Mouse (Mus musculus) hindbrain, embryonic 11.5 days (tissue): ENCODE results near the gene Lhx6. TPM values are rescaled to one million over a fixed set of nuclear protein-coding genes. Genes with fewer than 3 reads are reported as not detected.

Experiments used
- ATAC-seq: fragments of 200-750 bp; cut with Nextera tagmentation; 2 replicates; pipeline ENCODE4 v1.8.0; 2017; ENCODE audit warnings: mild to moderate bottlenecking, moderate TSS enrichment, moderate library complexity; ENCODE audit not compliant: low FRiP score
- DNase-seq: peaks from one replicate; pipeline ENCODE4 v3.0.0-alpha.2; 2015; ENCODE audit warnings: low spot score
- H3K27ac ChIP-seq: fragments of 300-500 bp; sonication (generic); 2 replicates; pipeline ENCODE4 v1.5.1; 2014; ENCODE audit warnings: mild to moderate bottlenecking, low read depth, low read length
- H3K27me3 ChIP-seq: fragments of 300-500 bp; sonication (generic); 2 replicates; pipeline ENCODE4 v1.6.1; 2014; ENCODE audit warnings: mild to moderate bottlenecking, low read length, moderate library complexity, mixed read lengths; ENCODE audit not compliant: control insufficient read depth, insufficient read depth
- H3K36me3 ChIP-seq: fragments of 300-500 bp; sonication (generic); 2 replicates; pipeline ENCODE4 v1.6.1; 2014; ENCODE audit warnings: mild to moderate bottlenecking, low read length, moderate library complexity, mixed read lengths; ENCODE audit not compliant: control insufficient read depth, insufficient read depth
- H3K4me1 ChIP-seq: fragments of 300-500 bp; sonication (generic); replicated peaks from 2 replicates; pipeline ENCODE4 v1.6.1; 2014; ENCODE audit warnings: low read length, mixed read lengths; ENCODE audit not compliant: control insufficient read depth, insufficient read depth
- H3K4me2 ChIP-seq: fragments of 300-500 bp; sonication (generic); replicated peaks from 2 replicates; pipeline ENCODE4 v1.6.1; 2014; ENCODE audit warnings: mild to moderate bottlenecking, low read depth, low read length
- H3K4me3 ChIP-seq: fragments of 300-500 bp; sonication (generic); 2 replicates; pipeline ENCODE4 v1.5.1; 2014; ENCODE audit warnings: low read depth, low read length
- H3K9ac ChIP-seq: fragments of 300-500 bp; sonication (generic); 2 replicates; pipeline ENCODE4 v1.6.1; 2014; ENCODE audit warnings: low read depth, low read length
- H3K9me3 ChIP-seq: fragments of 300-500 bp; sonication (generic); 2 replicates; pipeline ENCODE4 v1.6.1; 2016; ENCODE audit warnings: low read length; ENCODE audit not compliant: control insufficient read depth
- WGBS: fragments of 180-500 bp; shearing (Covaris S2); extraction: QIAGEN DNeasy Blood & Tissue Kit; methylation state at CpG from one replicate; pipeline ENCODE4 v1.1.7; 2014; 5-methylcytosine and 5-hydroxymethylcytosine counted together
- polyA plus RNA-seq: library from polyadenylated mRNA; unstranded; fragments of >200 nt; fragmentation: Nextera tagmentation; extraction: Ambion mirVana; gene quantifications from 2 replicates; pipeline ENCODE4 v1.2.1, GENCODE M21; 2014

The Lhx6 gene
- polyA plus RNA-seq, 1 experiment from 2014 or later = 1.3 TPM

DNA sequence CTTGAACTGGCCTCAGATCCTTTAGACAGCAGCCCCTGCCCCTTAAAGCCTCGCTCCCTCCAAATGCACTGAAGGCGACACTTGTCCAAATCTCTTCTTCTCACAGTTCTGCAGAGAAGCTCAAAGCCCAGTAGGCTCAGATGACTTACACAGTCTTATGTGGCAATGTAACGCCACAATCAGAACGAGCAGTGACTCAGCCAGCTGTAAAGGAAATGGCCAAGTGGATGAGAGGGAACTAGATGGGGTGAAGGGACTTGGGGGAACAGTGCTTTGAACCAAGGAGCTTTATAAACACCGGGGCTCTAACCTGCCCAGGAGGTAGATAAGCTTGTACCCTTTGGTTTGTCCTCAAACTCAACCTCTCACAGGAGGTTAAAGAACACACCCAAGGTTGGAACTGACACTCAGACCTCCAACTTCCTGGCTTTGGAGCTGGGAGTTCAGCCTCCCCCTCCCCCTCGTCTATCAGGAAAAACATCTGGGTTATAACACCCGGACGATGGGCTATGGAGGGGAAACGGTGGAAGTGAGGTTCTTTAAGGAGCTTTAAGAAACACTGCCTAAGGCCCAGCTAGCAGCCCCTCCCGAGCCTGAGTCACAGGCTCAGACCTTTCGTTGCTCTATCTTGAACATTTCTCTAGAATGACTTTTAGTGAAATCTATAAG, 69.7 kb downstream of the Lhx6 start:
- Histone ChIP-seq H3K9me3 (no peaks in the 10 kb centered on the region), H3K27me3 (no peaks in the 10 kb centered on the region), H3K4me2 (no peak overlapping the region), H3K9ac (no peak overlapping the region), H3K36me3 (no peaks in the 10 kb centered on the region), H3K27ac (no peak overlapping the region), H3K4me3 (no peak overlapping the region), H3K4me1 (no peaks in the 10 kb centered on the region)
- ATAC-seq = no peak
- DNase-seq = no peak
- 77% methylated on average over 11 of the region's 11 CpGs for WGBS

DNA sequence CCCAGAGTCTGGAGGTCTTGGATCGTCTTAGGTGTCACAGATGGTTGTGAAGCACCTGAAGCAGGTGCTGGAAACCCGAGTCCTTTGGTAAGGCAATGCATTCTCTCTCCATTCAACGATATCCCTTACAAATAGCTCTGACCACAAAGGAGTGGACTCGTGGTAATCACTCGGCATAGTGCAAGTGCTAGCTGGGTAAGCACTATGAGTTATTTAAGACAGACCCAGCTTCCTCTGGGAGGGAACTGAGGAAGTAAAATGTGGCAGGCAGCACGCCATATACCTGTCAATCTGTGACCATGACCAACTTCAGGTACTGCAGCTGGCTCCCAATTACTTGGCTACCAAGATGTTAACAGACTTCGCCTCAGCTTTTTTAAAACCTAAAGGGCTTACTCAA, 70.3 kb downstream of the Lhx6 start:
- ATAC-seq = no peak
- H3K9ac ChIP-seq = no peak overlapping the region
- WGBS = 87% methylated on average over 7 of the region's 7 CpGs

DNA sequence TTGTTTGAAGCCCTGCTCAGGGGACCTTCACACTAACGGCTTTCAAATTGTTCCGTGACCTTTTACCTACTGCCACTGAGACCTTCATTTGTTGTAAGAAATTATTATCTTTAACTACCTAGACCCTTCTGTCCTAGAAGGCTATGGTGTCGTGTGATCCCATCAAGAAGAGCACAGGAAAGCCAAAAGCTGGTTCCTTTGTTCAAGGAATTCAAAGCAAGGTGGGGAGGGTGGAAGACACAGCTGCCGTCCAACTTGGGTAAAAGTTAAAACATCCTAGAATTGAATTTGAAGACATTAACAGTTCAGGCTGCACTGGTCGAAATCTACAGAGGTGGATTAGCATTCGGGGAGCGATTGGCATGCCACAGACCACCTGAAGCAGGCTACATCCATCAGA, 71.2 kb downstream of the Lhx6 start:
- no peaks in the 10 kb centered on the region for H3K36me3 ChIP-seq
- whole genome bisulfite sequencing = 79% methylated on average over 7 of the region's 7 CpGs
- H3K9me3 ChIP-seq = no peaks in the 10 kb centered on the region
- H3K27ac ChIP-seq = no peak overlapping the region
- no peak overlapping the region for H3K9ac ChIP-seq
- H3K4me2 ChIP-seq = no peak overlapping the region
- no peaks in the 10 kb centered on the region for H3K4me1 ChIP-seq
- H3K27me3 ChIP-seq = no peaks in the 10 kb centered on the region
- ATAC-seq = no peak
- no peak for DNase-seq
- no peak overlapping the region for H3K4me3 ChIP-seq

More for the DNA sequence above, 70.3 kb downstream of the Lhx6 start:
- Histone ChIP-seq H3K27me3 (no peaks in the 10 kb centered on the region), H3K4me2 (no peak overlapping the region), H3K36me3 (no peaks in the 10 kb centered on the region), H3K4me1 (no peaks in the 10 kb centered on the region), H3K27ac (no peak overlapping the region), H3K9me3 (no peaks in the 10 kb centered on the region), H3K4me3 (no peak overlapping the region)
- DNase-seq = no peak

DNA sequence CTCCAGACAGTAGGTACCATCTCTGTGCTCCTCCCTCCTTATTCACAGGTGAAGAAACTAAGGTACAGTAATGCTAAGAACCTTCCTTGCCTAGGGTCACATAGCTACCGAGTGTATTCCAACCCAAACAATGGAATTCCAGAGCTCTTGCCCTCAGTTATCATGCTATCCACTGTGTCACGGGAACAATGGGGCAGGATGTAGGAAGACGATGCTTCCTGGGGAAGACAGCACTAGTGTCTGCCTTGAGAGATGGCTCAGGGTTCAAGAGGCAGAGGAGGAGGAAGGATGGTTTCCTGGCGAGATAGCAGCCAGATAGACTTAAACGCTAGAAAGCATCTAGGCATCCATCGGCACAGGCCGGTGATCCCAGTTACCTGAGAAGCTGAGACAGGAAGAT, 72.3 kb downstream of the Lhx6 start:
- Histone ChIP-seq H3K9ac (no peak overlapping the region), H3K4me2 (no peak overlapping the region), H3K36me3 (no peaks in the 10 kb centered on the region), H3K4me1 (no peaks in the 10 kb centered on the region), H3K27me3 (no peaks in the 10 kb centered on the region), H3K9me3 (no peaks in the 10 kb centered on the region), H3K27ac (no peak overlapping the region), H3K4me3 (no peak overlapping the region)
- no peak for DNase-seq
- 79% methylated on average over 7 of the region's 7 CpGs for WGBS
- ATAC-seq = no peak

Other genes with a start within 250 kb of the Lhx6 start
- gene Ttll11, start 125.5 kb downstream of the Lhx6 start, polyA plus RNA-seq = 1.3 and 1.9 TPM in 2 replicates
- 196 and 198 TPM in 2 replicates for gene Ndufa8, start 56.0 kb downstream of the Lhx6 start, polyA plus RNA-seq
- 3.6 and 4.0 TPM in 2 replicates for gene Morn5, start 56.0 kb downstream of the Lhx6 start, polyA plus RNA-seq
- 29.7 and 35.9 TPM in 2 replicates for gene Mrrf, start 31.0 kb upstream of the Lhx6 start, polyA plus RNA-seq
- gene Rbm18, start 31.4 kb upstream of the Lhx6 start, polyA plus RNA-seq = 121 and 131 TPM in 2 replicates
- 4.2 and 5.6 TPM in 2 replicates for gene Ptgs1, start 125.0 kb upstream of the Lhx6 start, polyA plus RNA-seq